Mouse (Mus musculus) kidney, postnatal 25 days (tissue): ENCODE measurements at regions not wholly inside any gene's neighbourhood (a gene's known extent, or its start where the extent isn't known, plus 50 kb on each side); places are given as distances from the start of the nearest gene placed in this dataset.
A peak's percentile ranks its signal among the peaks of the same experiment; 100 is the strongest.

Experiments used
- DNase-seq, 2 experiments: peaks; one replicate each; pipeline ENCODE4 v3.0.0; 2021; ENCODE audit warnings: mixed read lengths in 2 of 2

DNA sequence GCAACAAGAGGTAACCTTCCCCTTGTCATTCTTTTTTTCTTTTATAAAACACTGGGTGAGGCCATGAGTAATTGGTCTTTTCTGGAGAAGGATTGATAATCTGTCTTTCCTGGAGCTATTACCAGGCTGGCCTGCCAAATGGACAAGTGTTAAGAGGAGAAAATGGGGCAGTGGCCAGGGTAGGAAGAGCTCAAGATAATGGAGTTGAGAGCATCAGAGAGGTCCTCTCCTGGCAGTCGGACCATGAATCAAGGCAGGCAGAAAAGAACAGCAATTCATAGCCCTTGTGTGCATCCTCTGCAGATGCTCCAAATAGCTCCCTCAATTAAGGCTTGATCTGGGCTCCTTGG, 208.2 kb downstream of the Rpl10-ps3 start:
- no peak for DNase-seq

DNA sequence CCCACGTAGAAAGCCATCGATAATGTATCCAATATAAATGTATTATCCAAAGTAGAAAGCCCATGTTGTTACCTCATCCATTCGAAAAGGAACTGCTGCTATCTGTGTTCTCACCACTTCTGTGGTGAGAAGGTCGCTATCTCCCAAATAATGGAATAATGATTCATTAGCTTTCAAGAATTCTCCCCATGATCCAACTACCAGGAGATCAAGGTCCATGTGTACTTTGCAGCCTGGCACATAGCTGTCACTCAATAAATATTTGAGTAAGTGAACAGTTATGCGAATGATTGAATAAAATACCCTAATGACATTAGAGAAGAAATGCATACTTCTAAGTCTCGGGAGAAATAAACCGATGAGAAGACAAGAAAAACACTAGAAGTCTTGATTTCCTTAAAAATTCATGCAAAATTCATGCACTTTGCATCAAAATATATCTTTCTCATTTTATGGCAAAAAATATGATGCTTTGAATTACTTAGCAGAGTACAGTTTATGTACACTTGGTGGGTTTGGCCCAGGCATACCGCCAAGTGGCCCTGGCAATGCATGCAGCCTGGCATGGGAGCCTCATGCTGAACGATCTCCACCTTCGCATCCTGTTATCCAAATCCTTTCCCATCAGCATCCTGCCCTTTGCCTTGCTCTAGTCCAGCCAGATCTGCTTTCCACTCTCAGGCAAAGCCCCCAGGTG, 208.7 kb downstream of the Rpl10-ps3 start:
- no peak for DNase-seq

DNA sequence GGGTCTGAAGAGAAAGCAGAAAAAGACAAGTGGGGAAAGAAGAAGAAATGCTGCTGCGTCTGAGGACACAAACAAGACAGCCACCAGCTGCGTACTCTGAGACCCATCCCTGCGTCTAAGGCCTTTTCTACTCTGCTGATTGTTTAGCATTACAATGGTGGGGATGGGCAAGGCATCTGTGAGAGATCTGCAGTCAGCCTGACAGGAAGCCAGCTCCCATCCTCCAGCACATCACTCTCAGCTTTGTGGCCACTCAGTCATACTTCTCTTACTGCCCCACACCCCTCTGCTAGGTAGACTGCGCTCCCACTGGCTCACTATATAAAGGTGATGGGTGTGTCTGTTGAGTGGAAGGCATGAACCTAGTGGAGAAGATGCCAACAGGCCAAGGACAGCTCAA, 220.5 kb downstream of the Rpl10-ps3 start:
- no peak for DNase-seq

DNA sequence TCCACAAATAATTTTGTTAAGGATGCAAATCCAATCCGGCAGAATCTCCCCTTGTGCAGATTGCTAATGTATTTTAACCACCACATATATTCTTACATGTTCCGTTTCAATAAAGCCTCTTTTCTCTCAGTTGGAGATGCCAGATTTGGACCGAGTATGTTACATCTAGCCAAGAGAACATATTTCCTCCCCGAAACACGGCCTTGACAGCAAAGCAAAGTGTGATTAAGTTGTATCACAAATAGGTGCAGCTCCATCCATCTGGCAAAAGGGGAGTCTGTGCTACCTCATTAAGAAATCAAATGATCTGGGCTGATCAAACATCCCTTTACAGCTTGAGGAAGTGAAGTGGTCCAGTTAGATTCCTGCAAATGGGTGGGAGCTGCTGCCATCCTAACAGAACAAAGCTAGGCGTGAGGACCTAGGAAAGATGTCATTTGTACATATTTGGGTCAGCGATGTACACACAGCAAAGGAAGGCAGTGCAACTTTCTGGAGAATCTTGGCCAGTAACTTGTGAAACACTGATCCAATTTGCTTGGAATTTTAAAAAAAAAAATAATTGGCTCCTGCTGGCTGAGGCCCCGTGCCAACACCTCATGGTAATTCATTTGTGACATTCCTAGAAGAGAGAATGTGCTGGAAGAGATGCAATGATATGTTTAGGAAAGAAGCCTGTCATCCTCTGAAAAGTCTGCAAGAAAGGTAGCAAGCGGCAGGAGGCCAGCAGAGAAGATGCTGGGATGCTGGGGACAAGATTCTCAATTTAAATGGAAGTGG, 223.8 kb downstream of the Rpl10-ps3 start:
- no peak for DNase-seq

DNA sequence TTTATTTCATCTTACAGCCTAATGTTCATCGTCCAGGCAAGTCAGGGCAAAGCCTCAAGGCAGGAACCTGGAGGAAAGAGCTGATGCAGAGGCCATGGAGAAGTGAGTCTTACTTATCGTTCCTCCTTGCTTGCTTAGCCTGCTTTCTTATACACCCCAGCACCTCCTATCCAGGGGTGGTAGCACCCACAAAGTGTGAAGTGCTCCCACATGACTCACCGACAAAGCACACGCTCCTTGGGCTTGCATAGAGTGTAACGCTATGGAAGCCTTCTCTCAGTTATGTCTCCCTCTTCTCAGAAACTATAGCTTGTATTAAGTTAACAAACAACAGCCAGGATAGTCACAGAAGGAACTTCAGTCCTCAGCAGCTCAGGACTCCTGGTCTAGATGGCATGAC, 225.4 kb downstream of the Rpl10-ps3 start:
- DNase-seq = no peak

DNA sequence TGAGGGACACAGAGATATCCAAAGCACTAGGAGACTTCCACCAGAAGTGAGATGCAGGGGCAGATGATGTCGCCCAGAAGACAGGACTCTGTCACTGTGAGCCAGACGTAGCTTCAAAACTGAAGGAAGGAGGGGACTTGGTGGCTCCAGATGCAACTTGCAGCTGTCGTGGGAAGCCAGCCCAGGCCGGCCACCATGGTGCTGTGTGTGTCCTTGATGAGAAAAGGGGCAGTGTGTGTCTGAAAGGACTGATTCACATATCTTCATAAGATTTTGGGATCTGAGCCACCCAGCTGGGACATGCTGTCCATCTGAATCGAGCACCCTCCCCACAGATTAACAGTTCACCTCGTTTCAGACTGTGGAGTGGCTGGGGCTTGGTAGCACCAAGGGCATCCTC, 226.2 kb downstream of the Rpl10-ps3 start:
- DNase-seq = no peak

DNA sequence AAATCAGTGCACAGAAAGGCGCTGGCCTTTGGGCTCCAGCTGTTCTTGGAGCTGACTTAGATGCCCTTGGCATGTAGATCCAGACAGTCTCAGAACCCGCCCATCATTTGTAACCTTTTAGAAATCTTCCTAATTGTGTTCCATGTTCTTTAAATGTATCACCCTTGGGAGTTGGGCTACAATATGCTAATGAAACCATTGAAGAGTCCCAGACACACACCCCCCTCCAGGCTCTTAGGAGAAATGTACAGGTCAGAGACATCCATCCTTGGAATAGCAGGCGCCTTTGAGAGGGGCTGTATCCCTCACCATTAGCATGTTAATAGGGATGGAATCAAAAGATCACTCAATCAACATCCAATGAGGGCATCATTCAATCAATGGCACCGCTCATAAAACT, 238.2 kb downstream of the Rpl10-ps3 start:
- DNase-seq = no peak

DNA sequence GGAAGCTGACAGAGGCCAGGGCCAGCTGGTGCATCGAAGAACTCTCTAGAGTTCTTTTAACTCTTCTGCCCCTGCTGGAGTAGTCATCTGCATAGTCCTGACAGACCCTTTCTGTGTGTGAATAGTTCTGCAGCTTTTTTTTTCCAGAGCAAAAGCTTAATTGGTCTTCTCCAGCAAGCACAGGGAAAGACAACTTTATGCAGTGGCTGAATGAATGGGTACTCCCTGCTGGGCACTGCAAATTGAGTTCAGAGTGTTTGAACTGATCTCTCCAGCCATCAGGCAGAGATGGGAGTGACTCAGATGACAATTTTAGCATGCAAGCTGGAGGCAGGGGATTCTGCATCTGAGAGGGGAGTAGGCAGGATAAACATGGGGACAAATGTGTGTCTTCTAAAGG, 242.0 kb downstream of the Rpl10-ps3 start:
- no peak for DNase-seq

DNA sequence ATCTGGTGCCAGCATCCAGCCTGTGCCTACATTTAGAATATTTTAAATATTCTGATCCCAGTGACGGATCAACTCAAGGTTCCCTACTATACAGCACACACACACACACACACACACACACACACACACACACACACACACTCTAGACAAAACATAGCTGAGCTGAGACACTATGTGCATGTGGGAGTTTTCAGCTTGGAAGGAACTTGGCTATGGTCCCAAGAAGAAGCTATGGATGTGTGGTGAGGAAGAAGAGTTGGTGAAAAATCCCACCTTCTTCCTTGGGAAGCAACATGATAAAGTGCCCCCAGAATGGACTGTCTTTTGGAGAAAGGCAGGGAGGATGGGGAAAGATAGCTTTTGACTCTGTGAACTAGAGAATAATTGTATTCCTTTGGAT, 243.7 kb downstream of the Rpl10-ps3 start:
- DNase-seq = no peak

DNA sequence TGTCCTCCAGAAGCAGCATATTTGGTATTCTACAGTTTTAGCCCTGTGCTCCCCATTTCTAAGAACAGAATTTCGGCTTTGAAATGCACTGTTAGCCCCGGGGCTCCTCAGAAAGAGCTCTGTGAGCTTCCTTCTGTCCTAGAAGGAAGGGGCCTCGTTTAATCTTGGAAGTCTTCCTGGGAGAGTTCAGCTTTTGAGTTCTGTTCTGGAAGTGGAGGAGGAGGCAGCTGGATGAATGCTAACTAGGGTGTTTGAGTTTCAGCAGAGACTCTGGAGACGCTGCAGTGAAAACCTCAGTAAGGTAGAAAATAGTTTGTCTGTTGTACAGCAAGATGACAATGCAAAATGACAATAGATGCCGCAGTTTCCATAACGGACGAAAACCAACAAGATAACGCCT, 253.8 kb downstream of the Rpl10-ps3 start:
- no peak for DNase-seq

DNA sequence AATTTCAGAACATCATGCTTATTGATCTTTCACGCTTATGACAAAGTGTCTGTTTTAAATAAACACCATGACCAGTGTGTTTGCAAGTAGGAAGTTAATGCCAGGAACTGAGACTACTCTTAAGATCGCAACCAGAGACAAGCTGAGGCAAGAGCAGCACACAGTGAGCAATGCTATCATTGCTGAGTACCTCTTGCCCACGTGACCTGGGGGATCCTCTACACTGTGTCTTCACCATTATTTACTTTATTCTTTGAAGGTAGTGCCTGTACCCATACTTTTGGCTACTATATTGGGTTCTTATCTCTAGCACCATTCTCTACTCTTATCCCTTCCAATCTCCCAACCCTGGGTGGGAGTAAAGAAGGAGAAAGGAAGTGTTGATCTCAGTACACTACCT, 254.9 kb downstream of the Rpl10-ps3 start:
- DNase-seq = no peak

DNA sequence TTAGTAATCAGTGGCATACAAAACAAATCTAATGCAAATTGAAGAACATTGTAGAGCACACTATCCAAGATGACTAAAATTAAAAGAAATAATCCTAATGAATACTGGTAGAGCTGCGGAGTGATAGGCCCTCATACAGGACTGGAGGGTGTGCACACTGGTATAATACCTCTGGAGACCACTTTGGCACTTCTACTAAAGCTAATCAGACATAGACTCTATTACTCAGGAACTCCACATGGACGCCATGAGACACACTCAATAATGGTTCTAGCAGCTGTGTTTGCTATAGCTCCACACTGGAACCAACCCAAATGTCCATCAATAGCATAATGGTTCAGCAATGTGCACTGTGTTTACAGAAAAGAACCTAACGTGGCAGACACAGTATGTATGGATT, 264.6 kb downstream of the Rpl10-ps3 start:
- DNase-seq = no peak

DNA sequence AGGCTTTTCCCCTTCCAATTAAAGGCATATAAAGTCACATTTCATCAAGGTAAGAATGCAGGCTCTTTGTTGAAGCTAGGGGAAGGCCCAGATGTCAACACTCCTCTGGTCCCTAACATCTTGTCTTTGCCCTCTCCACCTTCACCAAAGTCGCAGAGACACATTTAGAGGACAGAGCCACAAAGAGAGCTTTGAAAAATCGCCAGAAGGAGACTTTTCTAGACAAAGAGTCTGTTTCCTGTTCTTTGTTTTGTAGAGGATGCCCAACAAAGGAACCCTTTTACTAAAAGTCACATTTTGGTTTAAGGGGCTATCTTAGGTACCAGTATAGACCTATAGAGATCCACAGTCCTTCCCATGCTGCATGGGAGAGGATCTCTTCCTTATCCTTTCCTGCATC, 269.9 kb upstream of the Ncam1 start:
- no peak for DNase-seq

DNA sequence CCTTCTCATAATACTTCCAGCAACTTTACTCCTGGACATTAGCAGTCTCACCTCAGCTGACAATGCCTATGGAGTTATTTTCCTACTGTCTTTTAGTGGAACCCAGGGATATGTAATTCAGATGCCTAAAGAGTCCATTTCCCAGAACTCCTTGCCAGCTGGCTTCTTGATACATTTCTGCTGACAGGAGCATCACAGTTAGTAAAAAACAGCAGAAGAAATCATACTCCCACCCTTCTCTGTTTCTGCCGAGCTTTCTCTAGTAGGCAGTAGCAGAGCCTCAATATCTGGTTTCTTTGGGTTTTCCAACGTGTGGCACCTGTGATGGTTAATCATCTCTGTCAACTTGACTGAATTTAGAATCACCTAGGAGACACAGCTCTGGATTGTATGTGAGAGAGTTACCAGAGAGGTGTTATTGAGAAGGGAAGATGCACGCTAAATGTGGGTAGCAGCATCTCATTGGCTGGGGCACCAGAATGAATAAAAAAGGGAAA, 269.1 kb upstream of the Ncam1 start:
- no peak for DNase-seq

DNA sequence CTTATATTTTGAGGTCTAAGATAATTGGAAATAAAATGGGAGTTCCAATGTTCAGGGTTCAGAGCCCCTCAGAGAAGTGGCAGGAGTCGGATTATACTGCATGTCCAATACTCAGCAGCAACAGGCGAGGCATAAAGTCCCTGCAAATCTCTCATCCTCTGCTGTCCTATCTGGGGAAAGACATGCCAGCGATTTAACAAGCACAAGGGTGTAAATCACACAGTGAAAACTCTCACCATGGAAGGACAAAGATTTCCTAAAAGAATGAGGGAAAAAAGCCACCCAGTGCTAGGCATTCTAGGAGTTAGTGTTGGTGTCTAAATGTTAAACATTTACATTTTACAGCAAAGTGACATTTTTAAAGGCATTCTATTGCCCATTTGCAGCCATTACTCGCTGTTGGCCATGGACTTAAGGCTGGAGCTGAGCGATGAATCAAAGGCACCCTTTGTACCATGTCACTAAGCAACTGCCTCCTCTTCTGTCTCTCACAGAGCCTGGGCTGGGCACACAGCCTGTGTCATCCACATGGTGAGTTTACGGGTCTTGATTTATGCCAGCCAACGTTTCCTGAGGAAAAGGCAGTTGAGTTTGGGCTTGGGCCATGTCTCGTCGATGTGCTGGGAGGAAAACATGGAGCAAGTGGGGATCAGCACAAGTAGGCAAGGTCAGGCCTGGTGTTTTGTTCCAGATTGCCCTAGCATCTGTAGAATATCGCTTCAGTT, 265.9 kb upstream of the Ncam1 start:
- no peak for DNase-seq

DNA sequence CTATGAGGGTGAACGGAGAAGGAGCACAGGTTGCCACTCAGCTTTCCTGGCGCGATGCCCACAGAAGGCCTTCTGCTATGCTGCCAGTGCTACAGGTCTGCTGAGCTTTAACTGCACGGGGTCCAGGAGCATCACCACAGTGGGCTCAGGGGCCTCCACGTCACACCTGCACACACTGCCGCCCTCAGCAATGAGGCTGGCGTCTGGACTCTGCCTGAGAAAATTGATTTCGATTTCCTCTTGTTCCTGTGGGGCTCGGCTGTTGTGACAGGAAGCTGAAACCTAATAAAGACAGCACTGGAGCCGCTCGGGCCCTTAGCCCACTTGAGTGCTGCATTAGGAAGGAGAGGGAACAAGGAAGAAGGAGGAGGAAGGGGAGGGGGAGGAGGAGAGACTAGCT, 239.5 kb upstream of the Ncam1 start:
- DNase-seq = peak in 1 of 2 experiments; percentile 10

DNA sequence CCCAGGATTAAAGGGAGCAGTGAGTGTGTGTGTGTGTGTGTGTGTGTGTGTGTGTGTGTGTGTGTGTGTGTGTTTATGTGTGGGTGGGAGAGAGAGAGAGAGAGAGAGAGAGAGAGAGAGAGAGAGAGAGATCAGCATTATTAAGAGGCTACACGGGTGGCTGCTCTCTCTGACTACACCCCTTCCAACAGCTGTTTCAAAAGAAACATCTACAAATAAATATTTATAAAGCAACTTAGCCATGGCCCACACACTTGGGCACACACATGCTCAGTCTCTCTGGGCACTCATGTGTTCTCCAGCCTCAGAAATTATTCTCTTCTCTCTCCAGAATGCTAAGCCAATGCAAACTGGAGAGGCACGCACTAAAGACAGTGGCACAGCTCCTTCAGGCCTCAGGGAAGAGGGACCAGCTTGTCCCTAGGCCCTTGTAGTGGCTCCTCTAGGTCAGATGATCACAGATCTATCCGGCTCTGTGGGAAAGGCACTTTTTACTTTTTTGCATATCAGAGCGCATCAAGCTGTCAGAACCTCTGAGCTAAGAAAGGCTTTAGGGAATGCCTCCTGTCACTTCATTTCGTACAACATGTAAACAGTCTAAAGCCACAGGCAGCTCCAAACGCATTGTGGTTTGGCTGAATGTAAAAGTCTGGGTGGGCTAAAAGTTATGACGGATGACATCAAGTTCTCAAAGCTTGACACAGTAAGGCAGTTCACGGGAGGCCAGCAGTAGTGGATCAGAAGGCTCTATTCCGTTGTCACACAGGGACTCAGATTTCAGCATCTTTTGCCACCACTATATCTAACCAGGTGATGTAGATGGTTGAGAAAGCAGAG, 233.8 kb upstream of the Ncam1 start:
- no peak for DNase-seq

DNA sequence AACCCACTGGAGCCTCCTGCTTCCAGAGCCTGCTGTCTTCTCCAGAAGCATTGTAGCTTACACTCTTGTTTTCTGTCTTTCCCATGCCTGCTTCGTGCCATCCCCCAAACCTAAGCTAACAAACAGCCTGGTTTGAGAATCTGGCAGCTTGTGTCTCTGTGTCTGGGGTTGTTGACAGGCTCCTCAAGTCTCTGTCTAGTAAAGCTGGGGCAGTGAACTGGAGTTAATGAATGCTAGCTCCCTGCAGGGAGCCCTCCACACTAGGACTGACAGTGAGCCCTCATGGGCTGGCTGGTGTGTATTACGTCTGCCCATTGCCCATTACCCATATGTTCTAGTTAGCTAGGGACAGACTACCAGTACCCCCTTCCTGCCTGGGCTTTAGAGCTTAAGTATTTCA, 232.6 kb upstream of the Ncam1 start:
- DNase-seq = no peak

DNA sequence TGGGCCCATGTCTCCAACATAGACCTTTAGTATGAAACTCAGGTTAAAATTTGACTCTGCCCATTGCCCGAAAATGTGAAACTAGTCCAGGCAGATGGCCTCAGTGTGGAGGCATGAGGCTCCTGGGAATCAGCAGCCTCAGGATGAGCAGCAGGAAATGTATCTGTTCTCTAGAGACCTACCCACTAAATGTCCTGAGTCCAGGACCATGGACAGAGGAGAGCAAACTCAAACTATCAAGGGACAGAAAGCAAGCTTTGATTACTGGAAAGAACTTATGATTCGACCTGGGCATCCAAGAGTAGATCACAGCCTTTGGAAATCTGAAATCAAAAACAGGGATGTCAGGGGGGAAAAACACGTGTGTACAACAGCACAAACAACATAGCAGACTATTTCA, 230.3 kb upstream of the Ncam1 start:
- peak in 1 of 2 experiments; percentile 46 for DNase-seq

DNA sequence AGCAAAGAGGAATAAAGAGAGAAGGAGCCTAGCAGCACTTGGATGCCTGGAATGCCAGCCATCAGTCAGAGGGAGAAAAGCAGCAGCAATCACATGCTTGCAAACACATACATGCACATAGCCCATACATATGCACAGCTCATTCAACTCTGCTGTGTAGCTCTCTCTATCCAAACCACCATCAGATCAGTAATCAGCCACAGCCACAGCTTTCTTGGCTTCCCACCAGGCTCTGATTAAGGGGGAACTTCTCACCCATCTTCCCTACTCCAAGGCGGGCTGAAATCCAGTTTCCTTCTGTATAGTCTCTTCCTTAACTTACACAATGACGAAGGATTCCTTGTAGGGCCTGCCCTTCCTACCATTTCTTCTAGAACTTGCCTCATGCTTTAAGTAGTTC, 229.8 kb upstream of the Ncam1 start:
- DNase-seq = no peak

DNA sequence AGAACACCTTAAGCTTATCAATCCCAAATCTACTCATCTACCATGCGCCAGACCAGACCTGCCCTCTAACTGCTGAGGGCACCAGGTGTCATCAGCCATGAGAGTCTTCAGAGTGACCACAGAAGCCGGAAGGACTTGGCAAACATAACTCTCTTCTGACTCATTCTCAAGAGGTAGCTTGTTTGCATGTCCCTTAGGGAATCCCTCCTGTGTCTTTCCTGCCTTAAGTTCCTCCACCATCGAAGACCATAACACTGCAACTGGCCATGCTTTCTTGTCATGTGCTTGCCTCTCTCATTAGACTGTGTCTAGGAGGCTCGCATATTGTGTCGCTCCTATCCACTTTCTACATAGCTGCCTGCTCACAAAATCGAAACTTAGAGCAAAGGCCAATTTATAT, 226.1 kb upstream of the Ncam1 start:
- no peak for DNase-seq

DNA sequence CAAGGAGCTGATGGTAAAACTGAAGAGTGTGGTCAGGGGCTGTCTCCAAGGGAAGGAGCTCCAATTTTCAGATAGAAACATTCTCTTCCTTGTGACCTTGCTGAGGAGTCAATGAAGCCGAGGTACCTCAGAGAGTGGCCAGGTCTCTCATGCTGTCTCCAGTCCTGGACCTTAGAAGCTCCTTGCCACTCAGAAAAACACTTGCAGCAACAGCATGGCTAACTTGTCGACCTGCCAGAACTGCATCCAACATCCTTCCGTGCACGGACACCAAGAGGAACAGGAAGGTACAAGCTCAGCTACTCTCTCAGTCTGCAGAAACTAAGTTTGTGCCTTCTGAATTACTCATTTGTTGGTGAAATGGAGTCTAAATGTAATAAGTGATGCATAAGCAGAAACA, 214.9 kb upstream of the Ncam1 start:
- DNase-seq = no peak
